Mouse (Mus musculus) hematopoietic stem cell, adult 5-6 weeks (primary cell): ENCODE measurements at regions not wholly inside any gene's neighbourhood (a gene's known extent, or its start where the extent isn't known, plus 50 kb on each side); places are given as distances from the start of the nearest gene placed in this dataset.

Experiments
- ATAC-seq, 2 experiments: fragments of 125-278 bp in 1 of 2; replicated peaks in 1 of 2; 2 replicates each; pipeline ENCODE4 v1.8.0; 2016 to 2017; ENCODE audit warnings: inconsistent platforms in 2 of 2, mild to moderate bottlenecking in 2 of 2, moderate number of reproducible peaks in 2 of 2, low read depth in 1 of 2, moderate TSS enrichment in 1 of 2; ENCODE audit not compliant: low FRiP score in 2 of 2, poor library complexity in 2 of 2, severe bottlenecking in 2 of 2, insufficient read depth in 1 of 2, low TSS enrichment in 1 of 2

- no peak for ATAC-seq
Measured at GRCm38 (mm10) chr12:29236496-29236895, 291.7 kb upstream of the Myt1l start.

GRCm38 (mm10) chr12:29237516-29237915, 290.7 kb upstream of the Myt1l start:
- no peak for ATAC-seq

DNA sequence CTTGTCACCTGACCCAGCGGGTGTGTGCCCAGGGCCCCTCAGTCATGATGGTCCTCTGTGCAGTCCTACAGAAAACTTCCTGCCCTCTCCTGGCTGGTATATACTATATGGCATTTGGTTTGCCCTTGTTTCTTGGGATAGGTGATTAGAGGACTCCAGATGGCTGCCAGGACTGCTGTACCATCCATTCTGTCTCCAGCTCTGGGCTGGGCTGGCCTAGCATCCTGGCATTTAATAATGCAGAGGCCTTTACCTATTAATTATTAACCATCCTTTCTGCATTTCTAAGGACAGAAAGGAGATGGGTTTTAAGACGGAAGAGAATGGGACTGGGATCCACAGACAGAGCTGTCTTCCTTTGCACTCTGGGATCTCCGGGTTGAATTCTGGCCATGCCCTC, 288.7 kb upstream of the Myt1l start:
- no peak for ATAC-seq

DNA sequence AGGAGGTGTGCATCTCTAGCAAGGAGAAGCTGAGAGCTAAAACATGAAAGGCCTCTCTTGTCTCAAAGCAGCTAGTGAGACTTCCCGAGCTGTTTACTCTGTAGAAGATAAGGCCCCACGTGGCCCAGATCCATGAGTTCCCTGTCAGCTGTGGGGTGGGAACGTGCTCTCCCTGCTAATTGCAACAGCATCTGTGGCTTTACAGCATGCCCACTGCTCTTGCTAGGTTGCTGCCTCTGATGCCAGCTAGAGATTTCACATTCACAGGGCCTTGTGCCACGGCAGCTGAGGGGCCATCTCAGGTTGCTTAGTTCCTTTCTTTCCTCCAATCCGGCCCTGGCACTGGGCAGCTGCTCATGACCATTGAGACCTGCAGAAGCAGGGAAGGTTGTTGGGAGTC, 288.2 kb upstream of the Myt1l start:
- ATAC-seq: no peak

- ATAC-seq: no peak
Measured at GRCm38 (mm10) chr12:29243087-29243486, 285.1 kb upstream of the Myt1l start.

DNA sequence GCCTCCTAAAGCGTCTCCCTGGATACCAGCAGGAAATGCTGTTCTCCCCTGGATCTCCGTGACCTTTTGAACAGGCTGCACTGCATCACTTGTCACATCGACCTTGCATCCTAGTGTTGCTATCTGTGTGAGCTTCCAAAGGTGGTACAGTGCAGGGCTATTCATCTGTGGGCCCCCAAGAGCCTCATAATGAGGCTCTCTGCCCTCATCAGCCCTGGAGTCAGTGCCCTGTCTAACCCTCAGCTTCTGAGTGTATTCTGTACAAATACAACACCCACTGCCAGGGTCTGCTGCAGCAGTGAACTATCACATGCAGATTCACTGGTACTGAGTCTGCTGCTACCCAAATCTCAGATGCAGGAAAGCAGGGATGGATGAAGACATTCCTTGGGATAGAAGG, 282.1 kb upstream of the Myt1l start:
- no peak for ATAC-seq

- no peak for ATAC-seq
Measured at GRCm38 (mm10) chr12:29247356-29247755, 280.8 kb upstream of the Myt1l start.

GRCm38 (mm10) chr12:29248459-29248858, 279.7 kb upstream of the Myt1l start:
- no peak for ATAC-seq

GRCm38 (mm10) chr12:29256103-29256502, 272.1 kb upstream of the Myt1l start:
- ATAC-seq: no peak

DNA sequence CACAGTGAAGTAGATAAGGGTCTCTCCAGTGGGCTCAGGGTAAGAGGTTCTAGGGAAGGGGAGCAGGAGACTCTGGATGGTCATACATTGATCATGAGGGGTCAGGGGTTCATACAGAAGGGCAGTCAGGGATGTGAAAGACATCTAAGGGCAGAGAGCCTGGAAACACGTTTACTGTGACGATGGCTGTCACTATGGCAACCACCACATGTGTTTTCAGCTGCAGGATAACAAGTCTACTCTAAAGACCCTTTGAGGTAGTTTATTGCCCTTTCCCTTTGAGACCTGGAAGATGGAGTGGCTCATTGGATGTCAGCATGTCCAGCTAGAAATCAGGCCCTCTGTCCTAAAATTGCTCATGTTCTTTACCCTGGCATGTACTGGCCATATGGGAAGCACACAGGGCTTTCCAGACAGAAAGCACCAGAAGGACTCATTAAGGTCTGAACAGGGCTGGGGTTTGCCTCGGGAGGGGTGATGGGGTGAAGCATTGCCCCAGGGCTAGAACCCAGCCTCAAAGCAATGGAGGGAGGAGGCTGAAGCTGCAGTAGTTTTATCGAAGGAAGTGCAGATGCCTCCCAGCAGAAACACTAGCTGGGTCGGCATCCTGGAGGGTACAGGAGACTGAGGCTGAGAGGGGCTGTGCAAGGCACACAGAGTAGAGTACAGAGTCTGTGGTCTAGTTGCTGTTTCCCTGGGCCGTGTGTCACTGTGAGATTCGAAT, 271.0 kb upstream of the Myt1l start:
- no peak for ATAC-seq

- no peak for ATAC-seq
Measured at GRCm38 (mm10) chr12:29257735-29258547, 270.2 kb upstream of the Myt1l start.

DNA sequence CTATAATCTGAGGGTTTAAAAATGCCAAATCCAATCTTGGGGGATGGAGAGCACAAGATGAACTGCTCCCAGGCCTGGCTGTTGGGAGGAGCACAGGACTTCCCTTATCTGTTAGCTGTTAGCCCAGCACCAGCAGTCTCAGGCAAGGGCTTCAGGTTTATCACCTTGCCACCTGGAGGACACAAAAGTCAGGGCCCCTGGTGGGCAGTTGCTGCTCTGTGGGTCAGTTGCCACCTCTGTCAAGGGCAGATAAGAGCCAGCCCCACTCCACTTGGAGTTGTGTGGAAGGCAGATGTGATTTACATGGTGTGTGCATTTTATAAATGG, 269.7 kb upstream of the Myt1l start:
- ATAC-seq: no peak

DNA sequence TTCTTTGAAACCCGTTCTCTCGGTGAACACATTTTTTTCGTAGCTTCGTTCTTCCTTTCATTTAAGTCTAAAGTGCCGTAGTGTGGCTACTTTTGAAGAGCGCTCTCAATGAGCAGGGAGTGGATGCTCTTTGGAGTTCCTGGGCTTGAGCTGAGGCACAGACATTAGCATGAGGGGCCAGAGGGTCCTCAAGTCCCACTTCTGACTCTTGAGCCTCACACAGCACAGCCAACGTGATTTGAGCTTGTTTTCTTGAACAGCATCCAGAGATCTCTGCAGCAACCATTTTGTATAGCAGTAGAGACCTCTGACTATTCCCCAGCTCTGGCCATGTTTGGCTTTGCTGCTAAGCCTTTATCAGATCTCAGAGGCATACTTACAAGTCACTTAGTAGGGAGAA, 269.2 kb upstream of the Myt1l start:
- ATAC-seq: no peak

GRCm38 (mm10) chr12:29274166-29274565, 254.0 kb upstream of the Myt1l start:
- no peak for ATAC-seq

DNA sequence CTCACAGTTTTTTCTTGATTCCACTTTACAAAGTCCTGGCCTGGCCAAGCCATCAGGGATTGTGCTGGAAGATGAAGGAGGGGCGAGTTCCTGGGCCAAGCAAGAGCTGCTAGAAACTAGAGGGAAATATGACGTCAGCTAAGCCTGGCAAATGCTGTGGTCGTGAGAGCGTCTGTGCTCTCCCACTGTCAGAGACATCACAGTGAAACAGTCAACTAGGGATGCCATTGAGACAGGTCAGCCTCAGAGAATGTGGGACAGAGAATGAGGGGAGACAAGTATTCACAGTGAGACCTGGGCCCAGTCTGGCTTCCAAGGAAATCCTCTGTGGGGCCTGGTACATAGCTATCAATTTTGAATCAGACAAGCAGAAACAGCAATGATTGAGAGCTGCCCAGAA, 252.5 kb upstream of the Myt1l start:
- ATAC-seq: no peak

DNA sequence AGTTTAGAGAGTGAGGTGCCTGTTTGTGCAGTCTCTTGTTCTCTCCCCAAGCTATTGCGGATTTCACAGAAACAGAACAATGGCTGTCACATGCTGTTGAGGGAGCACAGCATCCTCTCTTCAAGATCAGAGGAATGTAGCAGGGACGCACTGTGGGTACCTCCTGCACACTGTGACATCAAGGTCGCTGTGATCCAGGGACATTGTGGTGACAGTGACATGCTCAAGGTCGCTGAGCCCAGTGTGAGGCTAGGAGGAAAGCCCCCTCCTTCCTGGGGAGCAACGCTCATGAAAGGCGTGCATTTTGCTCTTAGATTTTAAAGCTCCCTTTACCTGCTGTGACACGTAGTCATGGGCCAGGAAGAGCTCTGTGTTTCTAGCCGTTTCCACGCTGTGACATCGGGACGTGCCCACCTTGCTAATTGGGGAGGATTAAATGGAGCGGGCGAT, 248.5 kb upstream of the Myt1l start:
- ATAC-seq: no peak

GRCm38 (mm10) chr12:29280081-29280788, 247.9 kb upstream of the Myt1l start:
- ATAC-seq: no peak

DNA sequence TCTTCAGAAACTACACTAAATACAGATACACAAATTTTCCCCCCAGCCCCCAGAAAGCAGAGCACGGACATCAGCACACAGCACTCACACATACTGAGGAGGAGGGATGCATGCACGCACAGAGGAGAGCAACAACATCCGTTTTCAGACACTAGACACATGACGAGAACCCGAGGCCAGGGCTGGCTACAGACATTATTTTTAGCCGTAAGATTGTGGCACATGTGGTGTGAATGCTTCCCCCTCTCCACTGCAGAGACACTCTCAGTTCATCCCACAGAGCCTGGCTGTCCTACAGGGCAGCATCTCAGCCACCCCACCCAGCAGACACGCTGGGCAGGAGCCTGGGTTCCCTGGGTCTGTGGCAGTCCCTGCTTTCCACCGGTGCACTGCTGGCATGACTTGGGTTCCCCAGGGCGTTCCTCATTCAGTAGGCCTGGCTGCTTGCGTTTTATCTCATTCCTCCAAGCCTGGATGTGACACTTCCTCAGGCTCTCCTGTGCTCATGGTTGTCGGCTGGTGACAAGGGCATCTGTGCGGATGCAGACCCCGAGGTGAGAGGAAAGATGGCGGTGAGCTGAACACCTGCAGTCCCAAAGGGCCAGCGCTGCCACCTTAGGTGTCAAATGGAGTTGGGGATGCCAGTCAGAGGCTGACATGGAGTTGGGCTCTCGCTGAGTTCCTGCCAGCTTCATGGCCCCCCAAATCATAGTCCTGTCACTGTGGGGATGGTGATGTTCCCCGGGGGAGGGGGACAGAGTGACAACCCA, 247.1 kb upstream of the Myt1l start:
- ATAC-seq: no peak
